Mouse (Mus musculus) neural tube, embryonic 12.5 days (tissue): Measurements from ENCODE around the gene Nrde2. TPM values are rescaled to one million over a fixed set of nuclear protein-coding genes. Genes with fewer than 3 reads are reported as not detected.

Experiments used
- ATAC-seq: fragments of 200-750 bp; cut with Nextera tagmentation; 2 replicates; pipeline ENCODE4 v1.8.0; 2017; ENCODE audit warnings: low read depth, mild to moderate bottlenecking, moderate TSS enrichment, moderate library complexity; ENCODE audit not compliant: low FRiP score
- H3K27ac ChIP-seq: fragments of 300-500 bp; sonication (generic); 2 replicates; pipeline ENCODE4 v1.5.1; 2016
- H3K27me3 ChIP-seq: fragments of 300-500 bp; sonication (generic); replicated peaks from 2 replicates; pipeline ENCODE4 v1.6.1; 2016; ENCODE audit warnings: mild to moderate bottlenecking
- H3K36me3 ChIP-seq: fragments of 300-500 bp; sonication (generic); 2 replicates; pipeline ENCODE4 v1.6.1; 2016; ENCODE audit warnings: mild to moderate bottlenecking
- H3K4me1 ChIP-seq: fragments of 300-500 bp; sonication (generic); 2 replicates; pipeline ENCODE4 v1.6.1; 2016
- H3K4me2 ChIP-seq: fragments of 300-500 bp; sonication (generic); replicated peaks from 2 replicates; pipeline ENCODE4 v1.6.1; 2016; ENCODE audit warnings: mild to moderate bottlenecking
- H3K4me3 ChIP-seq: fragments of 300-500 bp; sonication (generic); 2 replicates; pipeline ENCODE4 v1.5.1; 2016
- H3K9ac ChIP-seq: fragments of 300-500 bp; sonication (generic); 2 replicates; pipeline ENCODE4 v1.6.1; 2016; ENCODE audit warnings: mild to moderate bottlenecking
- H3K9me3 ChIP-seq: fragments of 300-500 bp; sonication (generic); 2 replicates; pipeline ENCODE4 v1.6.1; 2016; ENCODE audit warnings: mild to moderate bottlenecking
- WGBS: fragments of 180-500 bp; shearing (Covaris S2); methylation state at CpG from one replicate; pipeline ENCODE4 v1.1.7; 2016; 5-methylcytosine and 5-hydroxymethylcytosine counted together
- polyA plus RNA-seq: library from polyadenylated mRNA; unstranded; fragments of >200 nt; fragmentation: Nextera tagmentation; extraction: Ambion mirVana; gene quantifications from 2 replicates; pipeline ENCODE4 v1.2.1, GENCODE M21; 2016

Nrde2 gene
- polyA plus RNA-seq, 1 experiment from 2014 or later: 15.1 TPM

GRCm38 (mm10) chr12:100107436-100107835 lies 52.0 kb downstream of the Nrde2 start:
- Histone ChIP-seq H3K27ac (no peak overlapping the region), H3K36me3 (peaks cover 6% of the 10 kb centered on the region; the same call in 1 of the 2 replicates), H3K4me3 (no peak overlapping the region), H3K27me3 (no peaks in the 10 kb centered on the region), H3K4me2 (no peak overlapping the region), H3K9ac (no peak overlapping the region), H3K4me1 (peaks cover 11% of the 10 kb centered on the region), H3K9me3 (no peaks in the 10 kb centered on the region)
- WGBS: 51% methylated on average over 4 of the region's 4 CpGs
- no peak for ATAC-seq

GRCm38 (mm10) chr12:100106275-100106895 lies 53.1 kb downstream of the Nrde2 start:
- Histone ChIP-seq H3K4me1 (peaks cover 8% of the 10 kb centered on the region), H3K4me2 (peak overlapping the region; percentile 28; the same call in 1 of the 2 replicates), H3K27ac (no peak overlapping the region), H3K36me3 (no peaks in the 10 kb centered on the region), H3K27me3 (no peaks in the 10 kb centered on the region), H3K9ac (no peak overlapping the region), H3K9me3 (no peaks in the 10 kb centered on the region), H3K4me3 (no peak overlapping the region)
- no peak for ATAC-seq
- 14% methylated on average over 19 of the region's 20 CpGs for WGBS

GRCm38 (mm10) chr12:100104530-100104929 lies 54.9 kb downstream of the Nrde2 start:
- Histone ChIP-seq H3K4me3 (no peak overlapping the region), H3K9ac (no peak overlapping the region), H3K4me2 (no peak overlapping the region), H3K4me1 (no peaks in the 10 kb centered on the region), H3K36me3 (no peaks in the 10 kb centered on the region), H3K27me3 (no peaks in the 10 kb centered on the region), H3K9me3 (no peaks in the 10 kb centered on the region), H3K27ac (no peak overlapping the region)
- ATAC-seq: no peak
- 93% methylated on average over 5 of the region's 5 CpGs for WGBS

GRCm38 (mm10) chr12:100101651-100102050 lies 57.8 kb downstream of the Nrde2 start:
- ATAC-seq: no peak
- Histone ChIP-seq H3K27me3 (no peaks in the 10 kb centered on the region), H3K9me3 (no peaks in the 10 kb centered on the region), H3K4me1 (no peaks in the 10 kb centered on the region), H3K9ac (no peak overlapping the region), H3K27ac (no peak overlapping the region), H3K4me3 (no peak overlapping the region), H3K36me3 (no peaks in the 10 kb centered on the region), H3K4me2 (no peak overlapping the region)
- WGBS: 68% methylated on average over 3 of the region's 3 CpGs

GRCm38 (mm10) chr12:100100707-100101030 lies 58.8 kb downstream of the Nrde2 start:
- Histone ChIP-seq H3K27ac (no peak overlapping the region), H3K9me3 (no peaks in the 10 kb centered on the region), H3K4me3 (no peak overlapping the region), H3K36me3 (no peaks in the 10 kb centered on the region), H3K4me2 (no peak overlapping the region), H3K4me1 (no peaks in the 10 kb centered on the region), H3K27me3 (no peaks in the 10 kb centered on the region), H3K9ac (no peak overlapping the region)
- no peak for ATAC-seq
- WGBS: 65% methylated on average over 3 of the region's 3 CpGs

GRCm38 (mm10) chr12:100099971-100100706 lies 59.3 kb downstream of the Nrde2 start:
- Histone ChIP-seq H3K27me3 (no peaks in the 10 kb centered on the region), H3K27ac (no peak overlapping the region), H3K4me3 (no peak overlapping the region), H3K4me2 (no peak overlapping the region), H3K9ac (no peak overlapping the region), H3K4me1 (no peaks in the 10 kb centered on the region), H3K9me3 (no peaks in the 10 kb centered on the region), H3K36me3 (no peaks in the 10 kb centered on the region)
- ATAC-seq: no peak
- WGBS: 55% methylated on average over 3 of the region's 3 CpGs

GRCm38 (mm10) chr12:100093046-100093445 lies 66.4 kb downstream of the Nrde2 start:
- no peak for ATAC-seq
- no peaks in the 10 kb centered on the region for H3K4me1 ChIP-seq
- no peak overlapping the region for H3K4me2 ChIP-seq
- no peaks in the 10 kb centered on the region for H3K9me3 ChIP-seq
- 82% methylated on average over 11 of the region's 11 CpGs for WGBS
- H3K27me3 ChIP-seq: no peaks in the 10 kb centered on the region
- no peaks in the 10 kb centered on the region for H3K36me3 ChIP-seq
- no peak overlapping the region for H3K9ac ChIP-seq
- H3K27ac ChIP-seq: no peak overlapping the region
- no peak overlapping the region for H3K4me3 ChIP-seq

- H3K36me3 ChIP-seq: no peaks in the 10 kb centered on the region
- H3K4me1 ChIP-seq: no peaks in the 10 kb centered on the region
- WGBS: 93% methylated on average over 4 of the region's 4 CpGs
- no peaks in the 10 kb centered on the region for H3K27me3 ChIP-seq
- H3K9ac ChIP-seq: no peak overlapping the region
- no peak overlapping the region for H3K27ac ChIP-seq
- H3K9me3 ChIP-seq: no peaks in the 10 kb centered on the region
- ATAC-seq: no peak
- no peak overlapping the region for H3K4me2 ChIP-seq
- no peak overlapping the region for H3K4me3 ChIP-seq
These were observed 68.7 kb downstream of the Nrde2 start for GRCm38 (mm10) chr12:100090750-100091149.

GRCm38 (mm10) chr12:100089265-100089664 lies 70.2 kb downstream of the Nrde2 start:
- Histone ChIP-seq H3K9ac (no peak overlapping the region), H3K9me3 (no peaks in the 10 kb centered on the region), H3K36me3 (no peaks in the 10 kb centered on the region), H3K27ac (no peak overlapping the region), H3K27me3 (no peaks in the 10 kb centered on the region), H3K4me1 (no peaks in the 10 kb centered on the region), H3K4me2 (no peak overlapping the region), H3K4me3 (no peak overlapping the region)
- WGBS: 89% methylated on average over 5 of the region's 5 CpGs
- ATAC-seq: no peak

- ATAC-seq: no peak
- Histone ChIP-seq H3K27me3 (no peaks in the 10 kb centered on the region), H3K4me3 (no peak overlapping the region), H3K36me3 (no peaks in the 10 kb centered on the region), H3K4me2 (no peak overlapping the region), H3K9ac (no peak overlapping the region), H3K9me3 (no peaks in the 10 kb centered on the region), H3K4me1 (no peaks in the 10 kb centered on the region), H3K27ac (no peak overlapping the region)
- 88% methylated on average over 3 of the region's 3 CpGs for WGBS
These were observed 71.4 kb downstream of the Nrde2 start for GRCm38 (mm10) chr12:100088026-100088425.

- WGBS: 80% methylated on average over 8 of the region's 8 CpGs
- H3K27ac ChIP-seq: no peak overlapping the region
- no peaks in the 10 kb centered on the region for H3K9me3 ChIP-seq
- no peaks in the 10 kb centered on the region for H3K4me1 ChIP-seq
- H3K4me2 ChIP-seq: no peak overlapping the region
- H3K4me3 ChIP-seq: no peak overlapping the region
- ATAC-seq: no peak
- H3K36me3 ChIP-seq: no peaks in the 10 kb centered on the region
- no peak overlapping the region for H3K9ac ChIP-seq
- no peaks in the 10 kb centered on the region for H3K27me3 ChIP-seq
These were observed 79.7 kb downstream of the Nrde2 start for GRCm38 (mm10) chr12:100079636-100080286.

GRCm38 (mm10) chr12:100075715-100076114 lies 83.7 kb downstream of the Nrde2 start:
- H3K36me3 ChIP-seq: no peaks in the 10 kb centered on the region
- H3K4me2 ChIP-seq: no peak overlapping the region
- H3K27ac ChIP-seq: no peak overlapping the region
- ATAC-seq: no peak
- no peak overlapping the region for H3K9ac ChIP-seq
- H3K27me3 ChIP-seq: no peaks in the 10 kb centered on the region
- H3K4me1 ChIP-seq: no peaks in the 10 kb centered on the region
- no peaks in the 10 kb centered on the region for H3K9me3 ChIP-seq
- 80% methylated on average over 4 of the region's 4 CpGs for WGBS
- H3K4me3 ChIP-seq: no peak overlapping the region
